Mouse (Mus musculus) monocyte, adult 2 months (primary cell): ENCODE measurements around the gene Pdss2.
A peak's percentile ranks its signal among the peaks of the same experiment; 100 is the strongest.

Source experiments
- DNase-seq, 2 experiments: peaks; one replicate each; pipeline ENCODE4 v3.0.0; 2022; ENCODE audit warnings: low spot score in 2 of 2, low read depth in 1 of 2

The Pdss2 gene

GRCm38 (mm10) chr10:43434326-43434725 lies 213.0 kb downstream of the Pdss2 start:
- DNase-seq: no peak

GRCm38 (mm10) chr10:43435757-43436156 lies 214.5 kb downstream of the Pdss2 start:
- no peak for DNase-seq

- no peak for DNase-seq
Measured at GRCm38 (mm10) chr10:43439492-43439941, 218.2 kb downstream of the Pdss2 start.

GRCm38 (mm10) chr10:43440050-43440449 lies 218.8 kb downstream of the Pdss2 start:
- no peak for DNase-seq

- no peak for DNase-seq
Measured at GRCm38 (mm10) chr10:43440981-43441740, 219.9 kb downstream of the Pdss2 start.

- DNase-seq: no peak
Measured at GRCm38 (mm10) chr10:43448656-43449055, 227.4 kb downstream of the Pdss2 start.

- no peak for DNase-seq
Measured at GRCm38 (mm10) chr10:43451848-43452662, 230.8 kb downstream of the Pdss2 start.

GRCm38 (mm10) chr10:43452663-43452996 lies 231.3 kb downstream of the Pdss2 start:
- DNase-seq: no peak

- no peak for DNase-seq
Measured at GRCm38 (mm10) chr10:43454219-43454618, 232.9 kb downstream of the Pdss2 start.

- no peak for DNase-seq
Measured at GRCm38 (mm10) chr10:43454671-43455070, 233.4 kb downstream of the Pdss2 start.

GRCm38 (mm10) chr10:43462821-43463220 lies 241.5 kb downstream of the Pdss2 start:
- DNase-seq: no peak

DNA sequence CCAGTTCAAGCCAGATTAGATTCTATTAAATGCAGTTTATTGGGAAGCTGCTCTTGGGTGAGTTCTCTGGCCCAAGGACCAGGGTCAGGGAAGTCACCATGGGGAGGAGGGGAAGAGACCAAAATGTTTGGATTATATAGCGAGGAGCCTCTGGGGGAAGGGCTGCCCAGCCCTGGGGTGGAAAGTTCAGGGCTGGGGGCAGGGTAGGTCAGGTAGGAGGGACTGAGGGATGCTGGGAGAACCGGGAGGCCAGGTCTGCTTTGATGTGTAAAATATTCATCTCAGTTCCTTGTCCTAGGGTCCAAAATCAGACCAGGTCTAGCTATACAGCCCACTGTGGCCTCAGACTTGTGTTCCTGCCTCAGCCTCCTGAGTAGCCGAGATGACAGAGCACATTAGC lies 241.9 kb downstream of the Pdss2 start:
- DNase-seq: no peak

GRCm38 (mm10) chr10:43466223-43466622 lies 244.9 kb downstream of the Pdss2 start:
- no peak for DNase-seq

- no peak for DNase-seq
Measured at GRCm38 (mm10) chr10:43467659-43468058, 246.4 kb downstream of the Pdss2 start.

DNA sequence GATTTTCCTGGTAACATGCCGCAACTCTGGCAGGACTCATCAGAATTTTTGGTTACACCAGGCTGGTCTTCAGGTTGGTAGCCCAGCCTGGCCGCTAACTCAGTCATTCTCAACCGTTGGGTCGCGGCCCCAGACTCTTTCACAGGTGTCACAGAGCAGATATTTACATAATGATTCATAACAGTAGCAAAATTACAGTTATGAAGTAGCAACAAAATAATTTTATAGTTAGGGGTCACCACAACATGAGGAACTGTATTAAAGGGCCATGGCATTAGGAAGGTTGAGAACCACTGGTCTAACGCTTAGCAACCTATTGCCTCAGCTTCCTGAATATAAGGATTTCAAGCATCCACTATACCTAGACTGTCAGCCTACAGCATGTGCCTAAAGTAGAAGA lies 247.0 kb downstream of the Pdss2 start:
- DNase-seq: no peak

GRCm38 (mm10) chr10:43475376-43475775 lies 254.1 kb downstream of the Pdss2 start:
- no peak for DNase-seq

GRCm38 (mm10) chr10:43477459-43477858 lies 256.2 kb downstream of the Pdss2 start:
- DNase-seq: no peak

GRCm38 (mm10) chr10:43477865-43478681 lies 256.8 kb downstream of the Pdss2 start:
- no peak for DNase-seq

DNA sequence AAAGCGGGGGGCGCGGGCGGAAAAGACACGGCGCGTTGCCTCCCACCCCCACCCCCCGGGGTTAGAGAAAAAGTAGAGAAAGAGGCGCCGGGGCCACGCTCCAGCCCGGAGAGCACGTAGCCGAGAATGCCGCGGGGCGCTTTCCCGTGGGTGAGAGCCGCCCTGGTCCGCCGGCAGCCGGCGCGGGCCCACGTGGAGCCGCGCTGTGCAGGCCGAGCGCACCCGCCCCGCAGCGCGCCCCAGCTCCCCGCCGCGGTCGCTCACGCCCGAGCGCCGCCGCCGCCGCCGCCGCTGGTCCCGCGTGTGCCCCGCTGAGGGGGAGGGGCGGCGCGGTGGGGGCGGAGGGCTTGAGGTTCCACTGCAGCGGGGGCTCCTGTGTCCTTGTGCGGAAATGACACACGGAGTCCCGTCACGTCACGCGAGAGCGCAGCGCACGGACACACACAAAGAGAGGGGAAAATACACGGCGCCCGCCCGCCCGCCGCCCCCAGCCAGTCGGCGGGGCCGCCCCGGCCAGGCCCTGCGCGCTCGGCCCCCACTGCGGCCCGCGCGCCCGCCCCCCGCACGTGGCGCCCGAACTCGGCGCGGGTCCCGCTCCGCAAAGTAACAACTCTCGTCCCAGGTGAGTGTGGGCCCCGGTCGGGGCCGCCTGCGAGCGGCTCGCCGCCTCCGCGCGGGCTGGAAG lies 257.6 kb downstream of the Pdss2 start, which contains the start of gene Bend3:
TSS of gene Bend3 (plus strand) at position 81 of the 685 bp plus-strand sequence.
- DNase-seq: peak in 1 of 2 experiments; percentile 9

- peak; percentile 58 to 76 for DNase-seq
Measured at GRCm38 (mm10) chr10:43479436-43480157, 258.3 kb downstream of the Pdss2 start.
